Comparison of ENCODE assay signal across 9 mouse cellular contexts in the genomic region with DNA sequence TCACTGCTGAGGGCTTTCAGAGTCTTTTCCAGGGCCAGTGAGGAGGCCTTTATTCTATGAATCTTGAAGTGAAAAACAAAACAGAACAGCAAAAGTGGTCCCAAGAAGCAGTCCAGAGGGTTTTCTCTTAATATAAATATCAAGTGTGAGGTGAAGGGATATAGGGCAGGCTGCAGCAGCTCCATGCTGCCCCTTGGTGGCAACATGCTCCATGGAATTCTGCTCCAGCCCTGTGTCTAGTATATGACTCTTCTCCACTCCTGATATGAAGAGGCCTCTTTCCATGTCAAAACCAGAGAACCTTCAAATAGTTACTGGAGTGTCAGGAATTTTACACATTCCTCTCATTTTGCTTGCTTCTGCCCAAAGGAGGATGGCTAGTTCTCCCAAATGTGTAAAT.
DNase-seq lines count a peak whose midpoint lies in the region; ATAC-seq and TF ChIP-seq lines count a peak whose summit lies in the region.
"Had no signal": no experiment of that assay in that cellular context is flagged by ENCODE, and none has a peak within 500 bp of the region (broad histone marks: within the 10 kb centered on the region; RNA-seq: fewer than 3 reads in every experiment).

No protein-coding gene starts in this region.

- H3K36me3 ChIP-seq in hindbrain, postnatal 0 days (ENCODE audit: insufficient read depth, low read length) = no peaks in the 10 kb centered on the region
- H3K36me3 ChIP-seq in midbrain, embryonic 16.5 days (ENCODE audit: control insufficient read depth, insufficient read depth, low read length) = no peaks in the 10 kb centered on the region
- H3K36me3 ChIP-seq: neural tube, embryonic 13.5 days had no signal

- H3K4me1 ChIP-seq in hindbrain, postnatal 0 days (ENCODE audit: insufficient read depth, low read length) = no peaks in the 10 kb centered on the region
- H3K4me1 ChIP-seq in midbrain, embryonic 16.5 days (ENCODE audit: control insufficient read depth, insufficient read depth, low read length) = peaks cover 3% of the 10 kb centered on the region; the same call in 1 of the 2 replicates

- no peaks in the 10 kb centered on the region for H3K27me3 ChIP-seq in hindbrain, postnatal 0 days (ENCODE audit: insufficient read depth, low read length)
- H3K27me3 ChIP-seq in midbrain, embryonic 16.5 days (ENCODE audit: control insufficient read depth, insufficient read depth, low read depth, low read length) = no peaks in the 10 kb centered on the region
- H3K27me3 ChIP-seq: neural tube, embryonic 13.5 days had no signal

- peak; percentile 81 for ATAC-seq in hindbrain, postnatal 0 days
- peak; percentile 80 for ATAC-seq in midbrain, embryonic 16.5 days

- H3K4me2 ChIP-seq in hindbrain, postnatal 0 days (ENCODE audit: low read depth, low read length) = no peak overlapping the region
- no peak overlapping the region for H3K4me2 ChIP-seq in midbrain, embryonic 16.5 days (ENCODE audit: low read length)
- H3K4me2 ChIP-seq: neural tube, embryonic 13.5 days had no signal

- no peak overlapping the region for H3K27ac ChIP-seq in hindbrain, postnatal 0 days
- H3K27ac ChIP-seq in midbrain, embryonic 16.5 days (ENCODE audit: low read length) = no peak overlapping the region
- H3K27ac ChIP-seq: neural tube, embryonic 13.5 days had no signal

- H3K9me3 ChIP-seq in hindbrain, postnatal 0 days (ENCODE audit: low read length) = no peaks in the 10 kb centered on the region
- H3K9me3 ChIP-seq in midbrain, embryonic 16.5 days (replicated peaks; ENCODE audit: control insufficient read depth, low read length, poor library complexity, severe bottlenecking) = no peaks in the 10 kb centered on the region
- H3K9me3 ChIP-seq: neural tube, embryonic 13.5 days had no signal

- peak; percentile 19 to 29 for DNase-seq in heart, postnatal 10 days
- DNase-seq in heart, postnatal 25 days (ENCODE audit: low spot score) = no peak
- peak; percentile 71 for DNase-seq in 416B (ENCODE audit: low read depth)
- DNase-seq in Muller cell, postnatal 12 days (ENCODE audit: inconsistent ontology term) = peak; percentile 26
- DNase-seq in hindbrain, postnatal 0 days (ENCODE audit: low spot score) = peak; percentile 78
- no peak for DNase-seq in urinary bladder, postnatal 10 days (ENCODE audit: low spot score)
- no peak for DNase-seq in urinary bladder, adult 18-20 months (ENCODE audit: low spot score in 2 of 2)

- peak; percentile 81 for TF ChIP-seq CTCF in hindbrain, postnatal 0 days (IDR thresholded peaks at IDR 0.05; ENCODE audit: low read depth)

- H3K4me3 ChIP-seq in hindbrain, postnatal 0 days (ENCODE audit: low read length) = no peak overlapping the region
- H3K4me3 ChIP-seq in midbrain, embryonic 16.5 days (ENCODE audit: low read depth, low read length) = no peak overlapping the region
- H3K4me3 ChIP-seq: neural tube, embryonic 13.5 days had no signal

- intact Hi-C loops in heart, postnatal 10 days (cut with DNase I) = loop anchor here (1.0 kb wide), 1 partner anchor 188 kb away; no protein-coding TSS in a partner anchor
- intact Hi-C loops in heart, postnatal 25 days (cut with DNase I) = loop anchor here (1.0 kb wide), 1 partner anchor 188 kb away; no protein-coding TSS in a partner anchor

- no peak overlapping the region for H3K9ac ChIP-seq in hindbrain, postnatal 0 days (replicated peaks; ENCODE audit: low read length)
- H3K9ac ChIP-seq in midbrain, embryonic 16.5 days (ENCODE audit: low read depth, low read length) = no peak overlapping the region
- H3K9ac ChIP-seq: neural tube, embryonic 13.5 days had no signal

Comparison
In these comparisons a context has a peak if more than half of its experiments do, and no peak if none do; other contexts are left out.
1. DNase-seq: peak in heart, postnatal 10 days (2 of 2), 416B (single experiment), Muller cell, postnatal 12 days (single experiment) and hindbrain, postnatal 0 days (single experiment); none in heart, postnatal 25 days (single experiment), urinary bladder, postnatal 10 days (single experiment) and urinary bladder, adult 18-20 months (0 of 2).